Mouse (Mus musculus): ENCODE data around the gene Rps6.

Rps6 gene

DNA sequence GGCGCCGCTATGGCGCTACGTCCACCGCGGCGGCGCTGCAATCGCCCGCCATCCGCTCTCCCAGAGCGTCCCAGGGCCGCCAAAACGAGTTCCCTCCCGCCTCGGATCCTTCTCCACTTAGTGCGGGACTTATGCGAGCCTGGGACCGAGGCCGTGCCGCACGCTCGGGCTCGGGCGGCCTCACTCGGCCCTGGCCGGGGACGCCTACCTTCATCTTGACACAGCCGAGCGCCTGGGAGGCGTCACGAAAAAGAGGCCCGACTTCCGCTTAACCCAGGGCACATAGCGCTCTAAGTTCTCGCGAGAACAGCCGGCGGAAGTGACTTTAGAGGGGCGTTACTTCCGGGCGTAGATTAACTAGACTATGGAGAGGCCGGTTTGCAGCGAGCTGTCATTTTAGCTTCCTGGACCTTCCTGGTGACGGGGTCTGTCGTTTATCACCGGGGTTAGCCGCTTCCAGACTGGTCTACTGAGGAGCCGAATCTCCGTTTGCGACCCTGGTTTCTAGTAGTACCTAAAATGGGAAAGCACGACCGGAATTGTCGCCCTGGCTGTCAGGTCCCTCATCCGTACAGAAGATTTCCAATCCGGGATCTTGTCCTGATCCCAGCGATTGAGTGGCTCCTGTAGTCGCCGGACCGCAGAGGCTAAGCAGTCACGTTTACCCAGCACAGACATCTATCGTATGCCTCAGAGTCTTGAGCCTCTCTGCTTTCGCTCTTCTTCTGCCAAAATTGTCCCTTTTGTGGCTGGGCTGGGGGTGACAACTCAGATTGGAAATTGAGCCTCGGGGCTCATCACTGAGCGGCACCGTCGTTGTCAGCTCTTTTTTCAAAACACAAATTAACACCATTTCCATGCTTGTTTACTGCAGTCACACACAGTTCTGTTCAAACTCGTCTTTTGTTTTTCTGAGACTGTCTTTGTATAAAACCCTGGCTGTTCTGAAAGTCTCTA lies at the start of gene Rps6:
Rps6 (minus strand) TSS at position 300 of the 957 bp plus-strand sequence.
- DNase-seq (ENCODE audit: low spot score in 2 of 2), result peak; percentile 88 to 92

DNA sequence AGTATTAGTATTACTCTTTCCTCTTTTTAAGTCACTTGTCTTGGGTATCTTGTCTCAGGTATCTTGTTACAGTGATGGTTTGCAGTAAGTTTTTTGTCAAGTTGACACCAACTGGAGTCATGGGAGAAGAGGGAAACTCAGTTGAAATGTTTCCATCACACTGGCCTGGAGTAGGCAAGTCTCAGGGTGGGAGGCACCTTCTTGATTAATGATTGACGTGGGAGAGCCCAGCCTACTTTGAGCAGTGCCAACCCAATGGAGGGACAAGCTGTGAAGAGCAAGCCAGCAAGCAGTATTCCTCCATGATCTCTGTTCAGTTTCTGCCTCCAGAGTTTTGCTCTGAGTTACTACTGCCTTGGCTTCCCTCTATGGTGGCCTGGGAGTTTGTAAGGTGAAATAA lies 48.7 kb upstream of the Rps6 start:
- no peak for DNase-seq (ENCODE audit: low spot score in 2 of 2)

DNA sequence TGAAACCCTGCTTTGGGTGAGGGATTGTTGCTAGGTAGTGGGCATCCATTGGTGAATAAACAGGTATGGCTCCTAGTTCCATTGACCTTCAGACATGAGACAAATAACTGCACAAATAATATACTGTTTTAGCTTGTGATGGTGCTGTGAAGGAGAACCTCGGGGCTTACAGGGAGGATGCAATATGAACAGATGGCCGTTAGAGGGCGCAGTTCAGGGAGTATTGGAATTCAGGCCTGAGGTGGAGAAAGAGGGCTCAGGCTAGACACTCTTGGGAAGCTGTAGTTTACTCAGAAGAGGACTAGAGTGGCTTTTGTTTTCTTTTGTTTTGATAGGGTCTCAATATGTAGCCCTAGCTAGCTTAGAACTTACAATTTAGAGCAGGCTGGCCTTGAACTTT lies 47.8 kb upstream of the Rps6 start:
- DNase-seq (ENCODE audit: low spot score in 2 of 2), result no peak

DNA sequence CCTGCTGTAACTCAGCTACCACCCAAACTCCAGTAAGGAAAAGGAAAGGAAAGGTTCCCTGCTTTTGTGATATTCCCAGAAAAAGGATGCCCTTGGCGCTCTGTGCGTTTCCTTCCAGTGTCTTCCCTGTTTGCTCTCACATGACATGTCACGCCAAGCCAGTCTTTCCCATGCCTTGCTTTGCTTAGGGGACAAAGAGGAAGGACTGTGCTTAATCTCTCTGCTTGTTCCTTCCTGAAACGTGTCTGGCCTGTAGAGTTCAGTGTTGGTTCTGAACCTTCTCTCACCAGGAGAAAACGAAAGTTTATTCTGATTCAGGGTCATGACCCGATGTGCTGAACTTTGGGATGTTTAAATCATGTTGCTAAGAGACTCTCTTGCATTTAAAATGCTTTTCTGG lies 45.1 kb upstream of the Rps6 start:
- DNase-seq (ENCODE audit: low spot score in 2 of 2), result no peak

DNA sequence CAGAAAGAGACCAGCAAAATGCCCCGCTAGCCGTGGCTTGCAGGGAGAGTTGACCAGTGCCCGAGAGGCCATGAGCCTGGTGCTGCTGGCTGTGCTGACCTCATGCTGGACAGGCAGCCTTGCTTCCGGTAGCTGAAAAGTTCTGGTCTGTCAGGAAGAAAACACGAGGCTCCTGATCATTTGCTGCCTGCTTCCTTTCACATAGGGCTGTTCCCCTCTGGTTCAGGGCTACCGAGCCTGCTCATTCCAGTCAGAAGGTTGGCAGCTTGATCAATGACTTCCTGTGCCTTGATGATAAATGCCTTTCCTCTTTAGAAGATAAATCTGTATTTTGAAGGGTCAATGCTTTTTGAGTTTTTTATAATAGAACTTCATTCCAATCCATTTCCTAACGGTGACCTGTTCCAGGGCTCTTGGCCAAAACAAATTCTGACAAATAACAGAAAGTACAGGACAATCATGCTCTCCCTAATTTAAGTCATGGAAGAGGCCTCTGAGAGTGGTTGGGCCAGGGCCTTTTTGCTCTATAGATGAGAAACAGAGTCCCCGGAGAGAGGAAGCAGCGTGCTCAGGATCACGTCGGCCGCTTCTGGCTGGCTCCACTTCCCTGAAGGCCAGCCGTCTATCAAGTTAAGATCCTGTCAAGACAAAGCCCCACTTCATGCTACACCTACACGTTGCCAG lies 41.7 kb upstream of the Rps6 start:
- no peak for DNase-seq (ENCODE audit: low spot score in 2 of 2)

DNA sequence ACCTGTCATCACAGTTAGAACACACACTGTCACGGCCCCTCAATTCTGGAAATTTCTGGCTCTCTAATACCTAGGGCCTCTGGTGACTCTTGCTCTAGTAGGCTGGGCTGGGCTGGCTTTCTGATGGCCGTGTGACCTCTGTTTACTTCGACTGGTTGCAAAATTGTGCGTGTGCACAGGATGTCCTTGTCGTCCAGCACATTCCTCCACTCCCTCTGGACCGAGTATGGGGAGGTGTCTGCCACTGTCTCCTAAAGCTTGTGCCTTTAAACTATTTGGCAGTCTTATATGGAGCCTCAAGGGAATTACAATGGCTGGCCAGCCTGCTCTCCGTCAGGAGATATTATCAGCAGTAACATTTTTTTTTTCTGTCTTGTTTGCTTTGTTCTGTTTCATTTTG lies 40.2 kb upstream of the Rps6 start:
- DNase-seq (ENCODE audit: low spot score in 2 of 2), result no peak

DNA sequence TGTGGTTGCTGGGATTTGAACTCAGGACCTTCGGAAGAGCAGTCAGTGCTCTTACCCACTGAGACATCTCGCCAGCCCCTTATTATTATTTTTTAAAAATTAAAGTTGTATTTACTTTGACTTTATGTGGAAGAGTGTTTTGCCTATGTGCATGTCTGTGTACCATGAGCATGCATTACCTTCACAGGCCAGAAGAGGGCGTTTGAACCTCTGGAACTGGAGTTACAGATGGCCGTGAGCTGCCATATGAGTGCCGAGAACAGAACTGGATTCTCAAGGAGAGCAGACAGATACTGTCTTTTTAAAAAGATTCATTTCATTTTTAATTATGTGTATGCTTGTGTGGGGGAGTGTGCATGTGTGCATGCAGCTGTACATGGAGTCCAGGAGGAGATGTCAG lies 30.7 kb upstream of the Rps6 start:
- no peak for DNase-seq (ENCODE audit: low spot score in 2 of 2)

DNA sequence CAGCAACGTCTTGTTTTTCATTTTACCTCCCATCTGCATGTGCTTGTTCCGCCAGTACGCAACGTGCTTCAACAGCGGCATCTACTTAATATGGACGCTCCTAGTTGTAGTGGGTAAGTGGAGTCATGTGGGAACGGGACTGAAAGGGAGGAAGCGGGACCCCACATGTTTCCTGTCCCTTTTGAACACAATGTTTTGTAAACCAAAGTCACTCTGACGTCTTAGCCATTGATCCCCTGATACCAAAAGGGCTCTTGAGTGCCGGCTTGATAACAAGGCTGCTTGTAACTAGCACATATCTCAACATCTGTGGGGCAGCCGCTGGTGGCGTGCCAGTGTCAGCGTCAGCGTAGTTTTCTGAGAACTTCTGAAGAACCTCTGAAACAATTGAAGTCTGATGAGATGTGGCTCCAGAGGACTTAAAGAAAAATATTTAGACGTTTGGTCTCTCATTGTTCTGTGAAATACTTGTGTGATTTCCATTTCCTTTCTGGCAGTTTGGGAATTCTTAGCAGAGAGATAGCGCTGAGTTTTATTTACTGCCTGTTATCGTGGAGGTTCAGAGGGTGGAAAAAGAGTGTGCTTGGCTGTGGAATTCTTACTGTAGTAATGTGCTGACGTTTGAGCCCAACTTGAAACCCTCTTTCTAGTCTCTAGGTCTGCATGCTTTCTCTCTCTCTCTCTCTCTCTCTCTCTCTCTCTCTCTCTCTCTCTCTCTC lies 29.1 kb upstream of the Rps6 start:
- no peak for DNase-seq (ENCODE audit: low spot score in 2 of 2)

DNA sequence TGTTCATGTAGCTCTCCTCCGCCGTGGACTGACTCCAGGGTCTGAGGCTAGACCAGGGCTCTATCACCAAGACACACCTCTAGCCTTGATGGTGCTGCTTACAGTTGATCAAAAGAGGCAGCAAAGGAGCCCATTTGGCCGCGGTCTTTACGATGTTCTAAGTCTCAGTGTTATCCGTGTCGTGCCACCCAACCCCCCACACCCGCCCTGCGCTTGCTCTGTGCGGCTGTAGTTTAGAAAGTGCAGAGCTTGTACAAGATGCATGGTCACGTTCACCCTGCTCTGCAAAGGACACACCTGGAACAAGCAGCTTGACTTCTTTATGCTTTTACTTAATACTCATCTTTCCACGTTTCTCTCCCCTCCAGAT lies 28.6 kb upstream of the Rps6 start:
- no peak for DNase-seq (ENCODE audit: low spot score in 2 of 2)

DNA sequence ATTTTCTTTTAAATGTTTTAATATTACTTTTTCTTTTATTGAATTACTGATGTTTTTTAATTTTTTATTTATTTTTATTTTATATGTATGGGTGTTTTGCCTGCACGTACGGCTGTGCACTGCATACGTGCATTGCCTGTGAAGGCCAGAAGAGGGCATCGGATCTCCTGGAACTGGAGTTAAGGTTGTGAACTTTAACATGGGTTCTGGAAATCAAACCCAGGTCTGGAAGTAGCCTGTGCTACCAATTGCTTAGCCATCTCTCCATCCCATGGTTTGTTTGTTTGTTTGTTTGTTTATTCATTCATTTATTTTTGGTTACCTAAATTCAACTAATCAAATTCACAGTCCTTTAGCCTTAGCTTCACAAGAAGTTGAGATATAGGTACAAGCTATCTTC lies 27.7 kb upstream of the Rps6 start:
- peak in 1 of 2 experiments; percentile 22 for DNase-seq (ENCODE audit: low spot score in 2 of 2)

DNA sequence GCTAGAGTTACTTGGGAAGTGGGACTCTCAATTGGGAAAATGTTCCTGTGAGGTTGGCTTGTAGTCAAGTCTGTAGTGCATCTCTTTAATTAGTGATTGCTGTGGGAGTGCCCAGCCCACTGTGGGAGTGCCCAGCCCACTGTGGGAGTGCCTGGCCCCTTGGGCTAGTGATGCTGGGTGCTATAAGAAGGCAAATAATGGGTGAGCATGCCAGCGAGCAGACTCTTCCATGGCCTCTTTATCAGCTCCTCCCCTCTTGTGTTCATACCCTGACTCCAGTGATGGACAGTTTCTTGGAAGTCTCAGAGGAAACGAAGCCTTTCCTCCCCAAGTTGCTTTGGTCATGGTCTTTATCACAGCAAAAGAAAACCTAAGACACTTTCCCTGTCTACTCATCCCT lies 25.2 kb upstream of the Rps6 start:
- DNase-seq (ENCODE audit: low spot score in 2 of 2), result no peak

DNA sequence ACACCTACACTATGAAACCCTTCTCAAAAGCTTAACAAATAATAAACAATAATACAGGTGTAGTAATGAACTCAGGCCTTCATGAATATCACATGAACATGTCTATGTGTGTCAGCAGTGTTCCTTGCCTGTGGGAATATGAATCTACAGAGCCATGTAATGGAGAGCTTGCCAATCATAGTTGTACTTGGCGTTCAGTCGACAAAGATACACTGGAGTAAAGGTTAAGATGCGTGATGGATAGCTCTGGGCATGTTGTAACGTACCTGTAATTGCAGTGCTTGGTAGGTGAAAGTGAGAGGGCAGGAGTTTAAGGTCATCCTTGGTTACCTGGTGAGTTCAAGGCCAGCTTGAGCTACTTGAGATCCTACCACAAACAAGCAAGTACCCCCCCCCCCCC lies 24.0 kb upstream of the Rps6 start:
- DNase-seq (ENCODE audit: low spot score in 2 of 2), result no peak

DNA sequence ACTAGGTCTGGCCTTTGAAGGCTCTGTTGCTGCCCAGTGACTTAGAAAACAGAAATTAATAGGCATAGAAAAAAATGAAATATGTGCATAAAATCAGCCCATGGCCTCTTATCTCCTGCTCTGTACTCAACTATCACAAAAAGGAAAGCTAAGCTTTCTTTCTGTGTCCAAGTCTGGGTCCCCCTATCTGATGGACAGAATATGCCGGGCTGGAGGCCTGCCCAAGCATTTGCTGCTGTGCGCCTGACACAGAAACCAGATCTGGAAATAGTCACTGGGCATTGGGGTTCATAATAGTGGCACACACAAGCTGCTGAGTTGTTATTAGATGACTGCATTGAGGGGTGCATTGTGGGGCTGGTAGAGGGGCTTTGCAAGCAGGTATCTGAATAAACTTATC lies 22.3 kb upstream of the Rps6 start:
- no peak for DNase-seq (ENCODE audit: low spot score in 2 of 2)

DNA sequence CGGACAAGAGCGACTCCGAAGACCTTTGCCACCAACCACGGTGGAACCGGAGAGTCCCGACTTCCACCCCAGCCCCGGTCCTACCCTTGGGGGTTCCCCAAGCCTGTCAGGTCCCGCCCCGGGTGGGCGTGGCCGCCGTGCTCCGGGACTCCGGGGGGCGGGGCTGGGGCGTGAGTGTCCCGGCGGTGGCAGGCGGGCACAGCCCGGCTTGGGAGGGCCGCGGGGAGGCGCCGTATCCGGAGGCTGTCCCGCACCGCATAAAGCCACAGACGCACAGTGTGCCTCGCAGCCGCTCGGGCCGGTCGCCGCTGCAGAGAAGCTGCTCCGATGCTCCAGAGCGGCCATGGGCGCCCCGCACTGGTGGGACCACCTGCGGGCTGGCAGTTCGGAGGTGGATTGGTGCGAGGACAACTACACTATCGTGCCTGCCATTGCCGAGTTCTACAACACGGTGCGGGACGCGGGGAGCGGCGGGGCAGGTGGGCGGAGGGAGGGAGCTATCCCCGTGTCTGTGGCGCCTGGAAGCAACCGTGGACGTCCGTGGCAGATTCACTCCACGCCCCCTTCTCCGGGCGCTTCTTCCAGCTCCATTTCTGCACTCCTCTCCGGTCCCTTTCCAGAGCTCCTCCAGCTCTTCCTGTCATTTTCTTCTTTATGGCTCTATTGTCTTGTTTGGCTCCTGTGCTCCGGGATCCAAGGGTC lies 17.1 kb upstream of the Rps6 start, which contains the start of gene Acer2:
Acer2 (plus strand) TSS at position 251 of the 702 bp plus-strand sequence.
- peak; percentile 52 to 63 for DNase-seq (ENCODE audit: low spot score in 2 of 2)

DNA sequence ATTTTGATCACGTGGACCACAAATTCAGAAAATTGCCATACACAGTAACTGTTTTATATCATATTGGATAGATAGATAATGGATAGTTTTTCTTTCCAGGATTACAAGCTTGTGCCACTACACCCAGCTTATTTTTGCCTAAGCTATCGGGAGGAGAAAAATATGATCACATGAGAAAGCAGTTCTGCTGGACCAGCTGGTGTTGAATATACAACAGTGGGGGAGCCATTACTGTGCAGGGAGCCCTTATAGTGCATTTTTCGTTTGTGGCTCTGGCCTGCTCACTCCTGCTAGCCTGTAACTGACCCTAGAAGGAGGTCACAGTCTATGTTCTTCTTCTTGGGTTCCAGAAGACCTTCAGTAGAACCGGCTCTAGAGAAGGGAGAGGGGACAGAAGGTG lies 15.9 kb upstream of the Rps6 start:
- no peak for DNase-seq (ENCODE audit: low spot score in 2 of 2)

DNA sequence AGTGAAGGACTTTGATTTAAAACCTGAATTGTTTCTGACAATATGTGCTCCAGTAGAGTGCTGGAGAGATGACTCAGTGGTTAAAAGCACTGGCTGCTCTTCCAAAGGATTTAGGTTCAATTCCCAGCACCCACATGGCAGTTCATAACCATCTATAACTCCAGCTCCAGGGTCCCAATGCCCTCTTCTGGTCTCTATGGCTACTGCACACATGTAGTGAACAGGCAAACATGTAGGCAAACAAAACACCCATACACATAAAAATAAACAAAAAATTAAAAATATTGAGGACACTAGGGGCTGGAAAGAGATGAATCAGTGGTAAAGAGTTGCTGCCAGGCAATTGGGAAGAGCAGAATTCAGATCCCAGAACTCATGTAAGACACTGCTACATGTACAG lies 14.8 kb upstream of the Rps6 start:
- DNase-seq (ENCODE audit: low spot score in 2 of 2), result no peak

DNA sequence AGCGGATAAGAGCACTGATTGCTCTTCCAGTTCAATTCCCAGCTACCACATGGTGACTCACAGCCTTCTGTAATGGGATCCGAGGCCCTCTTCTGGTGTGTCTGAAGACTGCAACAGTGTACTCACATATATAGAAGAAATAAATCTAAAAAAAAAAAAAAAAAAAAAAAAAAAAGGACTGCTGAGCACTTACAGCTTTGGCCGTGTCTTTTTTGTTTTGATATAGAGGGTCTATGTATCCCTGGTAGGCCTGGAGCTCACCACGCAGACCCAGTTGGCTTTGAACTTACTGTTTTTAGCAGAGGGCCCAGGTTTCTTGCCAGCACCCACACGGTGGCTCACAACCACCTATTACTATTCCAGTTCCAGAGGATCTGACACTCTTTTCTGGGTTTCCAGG lies 6.9 kb upstream of the Rps6 start:
- no peak for DNase-seq (ENCODE audit: low spot score in 2 of 2)

DNA sequence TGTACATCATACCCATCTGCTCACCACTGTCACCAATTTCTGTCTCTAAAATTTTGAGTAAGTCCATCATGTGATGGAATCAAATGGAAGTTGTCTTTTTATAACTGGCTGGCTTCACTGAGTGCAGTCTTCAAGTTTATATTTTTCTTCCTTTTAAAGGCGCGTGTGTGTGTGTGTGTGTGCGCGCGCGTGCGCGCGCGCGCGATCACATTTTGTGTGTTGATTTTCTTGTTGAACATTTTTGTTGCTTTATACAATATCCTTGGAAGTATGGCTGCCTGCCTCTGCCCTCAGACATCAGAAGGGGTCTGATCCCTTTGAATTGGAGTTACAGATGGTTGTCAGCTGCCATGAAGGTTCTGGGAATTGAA lies 843 bp upstream of the Rps6 start:
- no peak for DNase-seq (ENCODE audit: low spot score in 2 of 2)

DNA sequence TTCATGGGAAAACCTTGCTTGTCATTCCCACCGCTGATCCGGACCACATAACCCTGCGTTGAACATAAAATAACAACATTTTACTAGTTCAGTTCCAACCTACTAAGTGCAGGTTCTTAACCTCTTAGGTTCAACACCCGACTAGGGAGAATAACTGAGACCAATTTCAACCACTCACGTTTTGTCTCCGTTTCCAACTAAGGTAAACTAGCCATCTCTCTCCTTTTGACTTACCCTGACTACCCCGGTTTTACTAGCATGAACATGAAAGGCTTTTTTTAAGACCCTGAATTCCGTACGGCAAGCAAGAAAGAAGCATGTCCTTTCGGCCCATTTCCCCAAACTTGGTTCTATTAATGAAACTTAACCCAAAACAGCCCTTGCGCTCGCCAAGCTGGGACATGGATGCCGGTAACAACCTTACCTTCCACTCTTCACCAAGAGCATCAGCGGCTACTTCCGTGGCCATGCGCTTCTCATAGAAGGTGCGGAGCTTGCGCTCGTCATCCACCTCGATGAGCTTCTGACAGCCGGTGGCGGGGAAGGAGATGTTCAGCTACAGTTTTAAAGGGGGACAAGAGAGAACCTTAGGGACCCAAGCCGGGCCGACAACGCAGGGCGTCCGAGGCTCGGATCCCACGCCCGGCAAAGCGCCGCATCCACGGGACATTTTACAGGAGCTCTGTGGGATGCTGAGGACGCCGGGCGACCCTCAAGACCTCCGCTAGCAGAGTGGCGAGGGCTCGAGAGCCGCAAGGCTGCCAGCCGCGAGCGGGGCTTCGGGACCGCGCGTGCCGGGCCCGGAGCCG lies 704 bp downstream of the Rps6 start:
- DNase-seq (ENCODE audit: low spot score in 2 of 2), result no peak

DNA sequence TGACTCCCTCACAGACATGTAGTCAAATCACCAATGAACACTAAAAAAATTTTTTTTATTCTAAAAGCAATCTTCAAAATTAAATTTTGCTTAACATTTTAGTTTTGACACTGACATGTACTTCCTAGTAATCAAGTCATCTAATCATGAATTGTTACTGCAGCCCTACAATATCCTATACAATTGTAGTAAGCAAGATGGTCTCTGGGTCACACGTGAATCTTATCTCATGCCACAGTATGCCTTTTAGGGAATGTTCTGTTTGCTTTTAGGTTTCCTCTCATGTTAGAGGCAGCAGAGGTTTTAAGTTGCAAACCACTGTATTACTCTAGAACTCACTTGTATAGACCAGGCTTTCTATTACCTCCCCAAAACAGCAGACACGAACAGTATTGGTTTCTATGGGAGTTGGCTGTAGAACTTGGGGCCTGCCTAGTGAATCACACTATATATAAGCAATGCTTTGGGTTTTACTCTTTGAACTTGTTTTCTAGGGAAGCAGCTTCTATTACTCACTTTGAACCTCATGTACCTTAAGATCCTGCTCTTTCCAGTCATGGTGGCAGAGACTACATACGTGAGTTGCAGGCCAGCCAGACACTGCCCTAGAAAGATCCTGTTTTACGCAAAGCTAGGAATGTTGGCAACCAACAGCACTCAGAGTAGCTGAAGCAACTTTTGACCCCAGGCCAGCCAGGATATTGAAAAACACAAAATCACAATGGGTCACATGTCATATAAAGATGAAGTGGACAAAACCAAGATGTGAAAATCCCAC lies 4.2 kb downstream of the Rps6 start:
- no peak for DNase-seq (ENCODE audit: low spot score in 2 of 2)

Measured in cerebellum, postnatal 4 days (tissue).